Mouse (Mus musculus) layer of hippocampus, adult 8-10 months (tissue): ENCODE measurements at regions not wholly inside any gene's neighbourhood (a gene's known extent, or its start where the extent isn't known, plus 50 kb on each side); places are given as distances from the start of the nearest gene placed in this dataset.
"Not testable (repeated sequence)": the region's sequence is repeated elsewhere in the genome, so short reads cannot be mapped to it uniquely, and the experiment has no call there.

Experiments used
- DNase-seq, 2 experiments: peaks; one replicate each; pipeline ENCODE4 v3.0.0; 2022; ENCODE audit warnings: low spot score in 2 of 2

- no peak for DNase-seq
These were observed 198.2 kb upstream of the Six2 start for GRCm38 (mm10) chr17:85886237-85886636.

- DNase-seq: no peak
These were observed 193.6 kb upstream of the Six2 start for GRCm38 (mm10) chr17:85881636-85882170.

GRCm38 (mm10) chr17:85881046-85881445, 193.0 kb upstream of the Six2 start:
- DNase-seq: no peak

GRCm38 (mm10) chr17:85877426-85877825, 189.4 kb upstream of the Six2 start:
- no peak for DNase-seq

- no peak for DNase-seq
These were observed 188.8 kb upstream of the Six2 start for GRCm38 (mm10) chr17:85876853-85877252.

GRCm38 (mm10) chr17:85873853-85874586, 185.9 kb upstream of the Six2 start:
- no peak for DNase-seq

GRCm38 (mm10) chr17:85872903-85873413, 184.9 kb upstream of the Six2 start:
- DNase-seq: no peak

- no peak for DNase-seq
These were observed 182.3 kb upstream of the Six2 start for GRCm38 (mm10) chr17:85870406-85870805.

- no peak for DNase-seq
These were observed 181.1 kb upstream of the Six2 start for GRCm38 (mm10) chr17:85869179-85869578.

GRCm38 (mm10) chr17:85867945-85868616, 180.0 kb upstream of the Six2 start:
- DNase-seq: no peak

GRCm38 (mm10) chr17:85866581-85866980, 178.5 kb upstream of the Six2 start:
- DNase-seq: no peak

GRCm38 (mm10) chr17:85865940-85866339, 177.9 kb upstream of the Six2 start:
- no peak for DNase-seq

- no peak for DNase-seq
These were observed 173.3 kb upstream of the Six2 start for GRCm38 (mm10) chr17:85861328-85861727.

GRCm38 (mm10) chr17:85860797-85861196, 172.7 kb upstream of the Six2 start:
- no peak for DNase-seq

GRCm38 (mm10) chr17:85859926-85860707, 172.0 kb upstream of the Six2 start:
- no peak for DNase-seq

- DNase-seq: no peak
These were observed 170.4 kb upstream of the Six2 start for GRCm38 (mm10) chr17:85858516-85858915.

GRCm38 (mm10) chr17:85857705-85858472, 169.8 kb upstream of the Six2 start:
- DNase-seq: peak; percentile 26 to 50

- DNase-seq: not testable (repeated sequence)
These were observed 168.8 kb upstream of the Six2 start for GRCm38 (mm10) chr17:85856894-85857293.

GRCm38 (mm10) chr17:85853156-85853555, 165.1 kb upstream of the Six2 start:
- no peak for DNase-seq

- DNase-seq: no peak
These were observed 160.5 kb upstream of the Six2 start for GRCm38 (mm10) chr17:85848526-85848925.

- DNase-seq: no peak
These were observed 159.7 kb upstream of the Six2 start for GRCm38 (mm10) chr17:85847756-85848155.
